Mouse (Mus musculus): ENCODE data around the gene Man2a2.

- TF ChIP-seq CTCF (IDR thresholded peaks at IDR 0.05; ENCODE audit: extremely low read depth, insufficient read depth, low read length): no peak
- TF ChIP-seq POLR2A (IDR thresholded peaks at IDR 0.05; ENCODE audit: extremely low read depth, insufficient read depth, low read length): no peak
Measured at GRCm38 (mm10) chr7:80346173-80346572, 25.0 kb downstream of the Man2a2 start.

Measured in cortical plate, adult 2 months (tissue).